Mouse (Mus musculus) granulocyte monocyte progenitor cell, adult 5-6 weeks (primary cell): Measurements from ENCODE around the gene Col4a3. TPM values are rescaled to one million over a fixed set of nuclear protein-coding genes. Genes with fewer than 3 reads are reported as not detected.

ENCODE experiments used
- ATAC-seq: replicated peaks from 2 replicates; pipeline ENCODE4 v1.8.0; 2016; ENCODE audit warnings: mild to moderate bottlenecking, moderate TSS enrichment, inconsistent platforms; ENCODE audit not compliant: poor library complexity, severe bottlenecking
- total RNA-seq, 2 experiments: library from RNA; stranded (forward) in 1 of 2; stranded (reverse) in 1 of 2; fragments of 200-712, 200-1000 nt in 1 of 2; fragments of >200 nt in 1 of 2; fragmentation: Nextera tagmentation in 1 of 2; gene quantifications; 2 replicates each; pipeline ENCODE4 v1.2.3; 2014 to 2017

Gene Col4a3
- total RNA-seq, 2 experiments from 2014 or later, result not detected

- no peak for ATAC-seq
Measured at GRCm38 (mm10) chr1:82605347-82605746, 18.6 kb downstream of the Col4a3 start.

- ATAC-seq, result no peak
Measured at GRCm38 (mm10) chr1:82605856-82606255, 19.1 kb downstream of the Col4a3 start.

- no peak for ATAC-seq
Measured at GRCm38 (mm10) chr1:82608646-82609262, 22.0 kb downstream of the Col4a3 start.

GRCm38 (mm10) chr1:82612061-82612660, 25.4 kb downstream of the Col4a3 start:
- ATAC-seq, result no peak

- ATAC-seq, result no peak
Measured at GRCm38 (mm10) chr1:82618001-82618400, 31.3 kb downstream of the Col4a3 start.

- no peak for ATAC-seq
Measured at GRCm38 (mm10) chr1:82618592-82618991, 31.9 kb downstream of the Col4a3 start.

- ATAC-seq, result no peak
Measured at GRCm38 (mm10) chr1:82619981-82620380, 33.3 kb downstream of the Col4a3 start.

GRCm38 (mm10) chr1:82624934-82625333, 38.2 kb downstream of the Col4a3 start:
- ATAC-seq, result no peak

- ATAC-seq, result no peak
Measured at GRCm38 (mm10) chr1:82625474-82625873, 38.8 kb downstream of the Col4a3 start.

GRCm38 (mm10) chr1:82627652-82628051, 40.9 kb downstream of the Col4a3 start:
- no peak for ATAC-seq

GRCm38 (mm10) chr1:82629495-82629894, 42.8 kb downstream of the Col4a3 start:
- no peak for ATAC-seq

GRCm38 (mm10) chr1:82631169-82631792, 44.6 kb downstream of the Col4a3 start:
- ATAC-seq, result no peak

- no peak for ATAC-seq
Measured at GRCm38 (mm10) chr1:82634545-82635253, 48.0 kb downstream of the Col4a3 start.

GRCm38 (mm10) chr1:82635254-82635620, 48.5 kb downstream of the Col4a3 start:
- no peak for ATAC-seq

- ATAC-seq, result no peak
Measured at GRCm38 (mm10) chr1:82636321-82636720, 49.6 kb downstream of the Col4a3 start.

GRCm38 (mm10) chr1:82637414-82637813, 50.7 kb downstream of the Col4a3 start:
- no peak for ATAC-seq

- ATAC-seq, result no peak
Measured at GRCm38 (mm10) chr1:82638428-82638827, 51.7 kb downstream of the Col4a3 start.

- ATAC-seq, result peak; percentile 59; the same call in 1 of the 2 replicates
Measured at GRCm38 (mm10) chr1:82641316-82641987, 54.7 kb downstream of the Col4a3 start.

GRCm38 (mm10) chr1:82647989-82648388, 61.3 kb downstream of the Col4a3 start:
- no peak for ATAC-seq

GRCm38 (mm10) chr1:82650868-82651267, 64.1 kb downstream of the Col4a3 start:
- ATAC-seq, result no peak

GRCm38 (mm10) chr1:82654046-82654445, 67.3 kb downstream of the Col4a3 start:
- no peak for ATAC-seq
